Mouse (Mus musculus) T-cell, adult 2 months (primary cell): ENCODE results near the gene Iqch.
A peak's percentile ranks its signal among the peaks of the same experiment; 100 is the strongest.

ENCODE experiments used
- DNase-seq: peaks from one replicate; pipeline ENCODE4 v3.0.0; 2022; ENCODE audit warnings: low spot score

Gene Iqch

GRCm38 (mm10) chr9:63612565-63613515 lies 10.5 kb upstream of the Iqch start:
- no peak for DNase-seq

GRCm38 (mm10) chr9:63611967-63612366 lies 9.7 kb upstream of the Iqch start:
- DNase-seq: no peak

DNA sequence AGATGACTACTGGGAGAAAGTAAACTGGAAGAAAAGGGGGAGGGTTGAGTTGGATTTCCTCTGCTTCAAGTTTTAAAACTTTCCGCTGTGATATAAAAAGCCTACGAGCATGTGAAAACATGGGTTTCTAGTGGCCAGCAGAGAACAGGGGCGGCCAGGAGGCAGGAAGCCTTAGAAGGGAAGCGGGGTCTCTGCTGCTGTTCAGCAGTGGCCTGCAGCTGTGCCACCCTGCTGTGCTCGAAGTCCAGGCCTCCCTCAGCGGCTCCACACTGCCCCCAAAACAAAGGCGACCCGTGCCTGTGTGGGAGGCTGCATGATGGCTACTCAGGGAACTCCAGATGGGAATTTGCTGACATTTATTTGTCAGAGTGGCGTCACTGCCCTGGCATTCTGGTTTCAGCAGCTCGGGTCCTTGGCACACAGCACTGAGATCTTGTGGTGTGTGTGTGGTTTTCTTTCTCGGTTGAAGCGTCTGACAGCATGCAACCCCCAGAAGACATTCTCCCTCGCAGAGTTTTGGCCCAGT lies 8.6 kb upstream of the Iqch start:
- DNase-seq: peak; percentile 8

DNA sequence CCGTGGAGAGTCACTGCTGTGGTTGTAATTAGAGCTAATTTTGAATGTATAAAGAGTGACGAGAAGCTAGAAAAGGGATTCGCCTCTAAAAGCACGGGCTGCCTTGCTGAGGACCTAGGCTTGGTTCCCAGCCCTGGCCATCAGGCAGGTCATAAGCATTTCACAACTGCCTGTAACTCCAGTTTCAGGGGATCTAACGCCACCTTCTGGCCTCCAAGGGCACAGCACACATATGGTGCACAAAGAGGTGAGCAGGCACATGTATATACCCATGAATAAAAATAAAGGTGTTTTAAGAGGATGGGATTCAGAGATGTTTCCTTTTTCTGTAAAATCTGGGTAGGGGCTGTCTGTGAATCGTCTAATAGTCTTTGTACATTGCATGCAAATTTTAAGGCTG lies 7.9 kb upstream of the Iqch start:
- DNase-seq: no peak

- no peak for DNase-seq
Measured at GRCm38 (mm10) chr9:63609776-63610175, 7.5 kb upstream of the Iqch start.

DNA sequence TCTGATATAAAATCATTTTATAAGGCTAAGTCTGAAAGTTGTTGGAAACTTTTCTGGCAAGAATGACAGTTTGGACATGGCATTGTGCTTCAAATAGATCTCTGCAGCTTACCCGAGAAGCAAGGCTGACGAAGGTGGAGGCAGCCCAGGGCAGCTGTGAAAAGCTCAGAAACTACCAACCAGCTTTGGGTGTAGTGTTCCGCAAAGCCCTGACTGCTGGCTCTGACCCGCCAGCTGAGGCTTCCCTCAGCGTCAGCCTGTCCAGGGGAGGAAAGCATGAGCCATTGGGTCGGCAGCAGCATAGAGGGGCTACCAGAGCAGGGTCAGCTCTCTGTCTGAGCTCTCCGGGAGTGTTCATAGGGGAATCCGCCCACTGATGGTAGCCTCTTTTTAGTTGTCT lies 7.0 kb upstream of the Iqch start:
- no peak for DNase-seq

DNA sequence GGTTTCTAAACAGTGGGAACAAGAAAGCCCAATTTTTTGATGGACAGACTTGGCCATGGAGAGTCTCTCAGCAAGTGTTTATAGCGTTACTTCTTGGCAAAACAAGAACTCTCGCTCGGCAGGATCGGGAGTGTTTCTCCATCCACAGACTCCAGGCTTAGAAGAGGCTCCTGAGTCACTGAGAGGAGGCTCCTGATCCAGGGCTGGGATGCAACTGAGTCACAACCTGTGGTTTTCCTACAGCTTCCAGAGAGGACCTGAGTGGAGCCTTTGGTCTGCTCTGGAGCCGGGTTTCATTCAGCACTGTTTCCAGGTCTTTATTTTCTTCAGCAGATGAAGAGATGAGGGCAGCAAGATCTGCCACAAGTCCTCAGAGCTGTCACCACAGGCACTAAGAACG lies 5.7 kb upstream of the Iqch start:
- DNase-seq: no peak

GRCm38 (mm10) chr9:63606594-63606993 lies 4.3 kb upstream of the Iqch start:
- DNase-seq: no peak

GRCm38 (mm10) chr9:63603849-63604248 lies 1.6 kb upstream of the Iqch start:
- no peak for DNase-seq

DNA sequence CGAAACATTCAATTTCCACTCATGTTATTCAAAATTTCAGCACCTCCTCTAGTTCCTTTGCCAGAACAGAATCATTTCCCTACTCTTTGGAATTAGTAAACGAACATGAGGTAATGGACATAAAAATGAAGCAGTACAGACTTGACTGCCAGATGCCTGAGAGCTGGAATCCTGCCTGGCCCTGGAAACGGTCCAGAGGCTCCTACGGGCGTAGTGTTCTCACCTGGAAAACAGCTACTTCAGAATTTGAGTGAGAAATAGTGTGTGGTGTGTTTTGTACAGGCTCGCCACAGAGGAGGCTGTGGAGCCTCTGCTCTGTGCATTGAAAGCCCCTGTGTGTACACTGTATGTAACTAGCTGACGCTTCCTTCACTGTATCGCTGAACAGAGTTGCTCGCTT lies 5.6 kb downstream of the Iqch start:
- DNase-seq: no peak

DNA sequence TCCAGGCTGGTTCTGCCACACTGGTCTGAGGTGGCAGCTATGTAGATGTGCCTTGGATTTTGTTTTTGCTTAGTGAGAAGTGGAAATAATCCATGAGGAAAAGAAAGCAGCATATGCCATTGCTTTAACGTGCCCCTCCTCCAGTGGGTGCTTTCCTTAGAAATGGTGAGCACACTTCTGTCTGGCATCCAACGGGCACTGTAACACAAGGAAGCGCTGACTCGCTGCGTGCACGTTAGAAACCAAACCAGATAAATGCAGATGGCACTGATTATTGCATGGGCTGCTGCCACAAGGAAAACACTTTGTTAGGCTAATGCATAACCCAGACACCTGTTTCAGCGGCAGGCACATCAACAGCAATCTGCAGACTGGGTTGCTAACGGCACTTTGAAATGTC lies 6.6 kb downstream of the Iqch start:
- no peak for DNase-seq

GRCm38 (mm10) chr9:63595032-63595431 lies 7.3 kb downstream of the Iqch start:
- no peak for DNase-seq

GRCm38 (mm10) chr9:63591661-63592256 lies 10.5 kb downstream of the Iqch start:
- DNase-seq: no peak

DNA sequence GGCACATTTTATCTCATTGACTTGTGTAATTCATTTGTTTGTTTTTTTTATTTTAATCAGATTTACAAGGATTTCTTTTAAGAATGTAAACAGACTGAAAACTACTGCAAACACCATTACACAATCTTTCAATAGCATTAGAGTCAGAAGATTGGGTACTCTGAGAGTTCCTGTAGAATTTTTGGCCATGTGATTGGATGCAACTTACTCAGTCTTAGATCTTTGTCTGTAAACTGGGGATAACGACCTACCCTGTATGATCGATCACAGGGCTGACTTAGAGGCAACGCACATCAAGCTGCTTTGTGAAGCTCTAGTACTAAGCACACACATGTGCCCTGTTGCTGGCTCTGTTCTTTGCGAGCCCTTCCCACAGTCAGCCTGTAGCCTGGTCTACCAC lies 11.7 kb downstream of the Iqch start:
- no peak for DNase-seq

GRCm38 (mm10) chr9:63589209-63589608 lies 13.1 kb downstream of the Iqch start:
- DNase-seq: no peak

GRCm38 (mm10) chr9:63585251-63585650 lies 17.0 kb downstream of the Iqch start:
- DNase-seq: no peak

GRCm38 (mm10) chr9:63581778-63582177 lies 20.5 kb downstream of the Iqch start:
- no peak for DNase-seq

- no peak for DNase-seq
Measured at GRCm38 (mm10) chr9:63580046-63580445, 22.2 kb downstream of the Iqch start.

GRCm38 (mm10) chr9:63579644-63580043 lies 22.6 kb downstream of the Iqch start:
- DNase-seq: no peak

DNA sequence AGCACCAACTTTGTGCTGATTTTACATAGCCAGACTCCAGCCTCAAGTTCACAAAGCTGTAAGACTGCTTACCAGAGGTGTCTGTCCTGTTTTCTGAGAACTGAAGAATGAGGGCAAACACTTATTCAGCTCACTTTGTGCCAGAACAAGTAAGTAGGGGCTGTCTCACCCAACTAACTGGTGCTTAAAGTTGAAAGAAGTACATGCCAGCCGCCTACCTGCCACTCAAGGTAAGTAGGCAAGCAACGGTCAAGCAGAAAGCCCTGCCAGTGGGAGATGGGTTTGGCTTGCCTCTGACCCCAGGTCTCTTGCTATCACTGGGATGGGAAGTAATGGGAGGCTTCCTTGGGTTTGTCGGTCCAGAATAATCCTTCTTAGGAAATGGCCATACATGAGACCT lies 24.8 kb downstream of the Iqch start:
- no peak for DNase-seq

DNA sequence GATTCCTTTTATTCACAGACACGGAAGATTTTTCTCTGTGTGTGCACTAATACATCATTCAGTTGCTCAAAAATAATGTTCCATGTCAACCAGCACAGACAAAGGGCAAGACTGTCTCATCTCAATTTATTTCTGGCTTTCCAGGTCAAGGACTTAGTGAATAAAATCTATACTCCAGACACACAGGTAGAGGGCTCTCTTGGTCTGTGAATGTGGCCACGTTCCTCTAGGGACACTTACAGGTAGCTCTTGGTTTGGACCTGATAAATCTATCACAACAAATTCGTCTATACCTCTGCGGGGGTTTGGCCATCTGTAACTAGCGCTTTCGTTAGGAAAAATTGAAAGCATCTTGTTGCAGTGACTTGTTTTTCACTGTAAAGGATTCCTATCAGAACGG lies 29.4 kb downstream of the Iqch start:
- no peak for DNase-seq

- no peak for DNase-seq
Measured at GRCm38 (mm10) chr9:63571895-63572294, 30.4 kb downstream of the Iqch start.

DNA sequence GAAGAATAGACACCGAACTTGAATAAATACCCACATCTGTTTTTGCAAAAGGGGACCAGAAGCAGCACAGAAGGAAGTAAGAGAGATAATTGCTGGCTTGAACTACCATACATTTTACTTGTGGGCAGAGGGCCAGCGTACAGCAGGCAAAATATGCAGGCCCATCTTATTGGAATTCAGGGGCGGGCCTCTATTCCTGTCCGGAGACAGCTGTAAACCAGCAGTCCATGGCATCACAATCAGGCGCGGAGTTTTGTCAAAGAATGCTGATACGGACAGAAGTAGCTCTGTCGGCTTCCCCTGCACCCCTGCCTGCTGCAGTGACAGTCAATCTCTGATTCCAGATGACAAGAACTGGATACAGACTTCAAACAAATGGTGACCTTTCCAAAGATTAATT lies 33.5 kb downstream of the Iqch start:
- no peak for DNase-seq
